ENCODE assay signal across 10 mouse cellular contexts in the genomic region with DNA sequence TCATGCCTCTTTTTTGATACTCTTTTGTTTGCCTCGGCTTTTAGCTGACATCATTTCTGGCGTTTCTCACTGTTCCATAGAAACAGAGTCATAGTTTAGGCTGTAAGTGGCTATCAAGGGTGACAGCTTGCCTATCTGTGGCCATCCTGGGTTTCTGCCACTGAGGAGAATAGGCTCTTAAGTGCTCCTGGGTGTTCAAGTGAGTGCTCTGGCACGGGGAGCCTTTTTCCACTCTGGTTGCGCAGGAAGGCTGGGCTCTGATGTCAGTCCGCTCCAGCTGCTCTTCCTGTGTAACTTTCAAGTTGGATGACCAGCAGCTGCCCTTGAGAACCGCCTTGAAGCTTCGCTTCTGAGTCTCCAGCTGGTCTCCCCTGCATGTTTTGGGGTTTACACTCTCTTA. TPM values are rescaled to one million over a fixed set of nuclear protein-coding genes. Genes with fewer than 3 reads are reported as not detected.
DNase-seq lines count a peak whose midpoint lies in the region; ATAC-seq and TF ChIP-seq lines count a peak whose summit lies in the region.
"Had no signal": no experiment of that assay in that cellular context is flagged by ENCODE, and none has a peak within 500 bp of the region (broad histone marks: within the 10 kb centered on the region; RNA-seq: fewer than 3 reads in every experiment).

No protein-coding gene starts in this region.

- no peak for ATAC-seq in kidney, embryonic 14.5 days (ENCODE audit: low FRiP score, low TSS enrichment)

- 75% methylated on average over 7 of the region's 7 CpGs for WGBS in kidney, embryonic 14.5 days

- H3K27ac ChIP-seq in kidney, embryonic 14.5 days (ENCODE audit: low read depth, low read length): no peak overlapping the region
- H3K27ac ChIP-seq in layer of hippocampus, adult 2 months: no peak overlapping the region
- H3K27ac ChIP-seq: macrophage; neural tube, embryonic 13.5 days had no signal

- peak; percentile 32 for DNase-seq in kidney, adult 11 months
- peak; percentile 35 to 41 for DNase-seq in gastrocnemius, postnatal 36 days
- DNase-seq in heart, postnatal 4 days: peak; percentile 75
- peak; percentile 71 to 91 for DNase-seq in lung, postnatal 4 days
- DNase-seq in left cerebral cortex, postnatal 36 days (ENCODE audit: low spot score in 2 of 2): no peak
- no peak for DNase-seq in left cerebral cortex, adult 8-10 months (ENCODE audit: low spot score in 2 of 2)
- no peak for DNase-seq in layer of hippocampus, adult 2 months (ENCODE audit: low spot score in 2 of 2)

- H3K27me3 ChIP-seq in kidney, embryonic 14.5 days (ENCODE audit: control insufficient read depth, insufficient read depth, low read length): no peaks in the 10 kb centered on the region
- H3K27me3 ChIP-seq: neural tube, embryonic 13.5 days had no signal

- H3K4me1 ChIP-seq in kidney, embryonic 14.5 days (ENCODE audit: control insufficient read depth, insufficient read depth, low read length): no peaks in the 10 kb centered on the region
- H3K4me1 ChIP-seq: neural tube, embryonic 13.5 days had no signal

- no peak overlapping the region for H3K4me3 ChIP-seq in kidney, embryonic 14.5 days (ENCODE audit: low read length)
- no peak overlapping the region for H3K4me3 ChIP-seq in layer of hippocampus, adult 2 months
- H3K4me3 ChIP-seq: neural tube, embryonic 13.5 days had no signal

- no peaks in the 10 kb centered on the region for H3K9me3 ChIP-seq in kidney, embryonic 14.5 days (ENCODE audit: control insufficient read depth, low read length)
- H3K9me3 ChIP-seq: neural tube, embryonic 13.5 days had no signal

- H3K9ac ChIP-seq in kidney, embryonic 14.5 days (ENCODE audit: low read depth, low read length): no peak overlapping the region
- H3K9ac ChIP-seq: neural tube, embryonic 13.5 days had no signal

- intact Hi-C loops in gastrocnemius, postnatal 36 days (cut with DNase I): loop anchor here (2.0 kb wide), 1 partner anchor 139 kb away; no protein-coding TSS in a partner anchor
- intact Hi-C loops in left cerebral cortex, postnatal 36 days (cut with DNase I): loop anchor here (2.0 kb wide), 1 partner anchor 189 kb away; no protein-coding TSS in a partner anchor

- TF ChIP-seq CTCF in layer of hippocampus, adult 2 months (conservative IDR thresholded peaks at IDR 0.05): no peak

- no peak overlapping the region for H3K4me2 ChIP-seq in kidney, embryonic 14.5 days (replicated peaks; ENCODE audit: low read depth, low read length)
- H3K4me2 ChIP-seq: neural tube, embryonic 13.5 days had no signal

- H3K36me3 ChIP-seq in kidney, embryonic 14.5 days (ENCODE audit: control insufficient read depth, insufficient read depth, low read length): no peaks in the 10 kb centered on the region

RNA-seq across cellular contexts. Expression of a gene that starts 42.2 kb away (rescaled TPM):
- polyA plus RNA-seq in kidney, embryonic 14.5 days (2014; fragmentation: Nextera tagmentation; extraction: Ambion mirVana): 5.7 and 7.3 TPM in 2 replicates
- 10 to 100 TPM; 21.2 to 26.6 TPM for total RNA-seq in gastrocnemius, postnatal 36 days (2021)
- total RNA-seq in heart, postnatal 4 days (2021): 10 to 100 TPM; 16.4 to 18.2 TPM
- total RNA-seq in left cerebral cortex, postnatal 36 days (2021): 100 to 1,000 TPM in 1 of 2 experiments, 10 to 100 TPM in 1; 97.3 to 103 TPM
- total RNA-seq in left cerebral cortex, adult 8-10 months (2022): 100 to 1,000 TPM in 3 of 4 experiments, 10 to 100 TPM in 1; 95.4 to 122 (median 108) TPM
- total RNA-seq in layer of hippocampus, adult 2 months (2021): 100 to 1,000 TPM in 1 of 2 experiments, 10 to 100 TPM in 1; 99.8 to 103 TPM

RNA-seq across cellular contexts. Expression of a gene that starts 53.9 kb away (rescaled TPM):
- polyA plus RNA-seq in kidney, embryonic 14.5 days (2014; fragmentation: Nextera tagmentation; extraction: Ambion mirVana): 18.8 and 33.5 TPM in 2 replicates
- 10 to 100 TPM; 22.9 to 24.5 TPM for total RNA-seq in gastrocnemius, postnatal 36 days (2021)
- 10 to 100 TPM; 30.3 to 31.7 TPM for total RNA-seq in heart, postnatal 4 days (2021)
- total RNA-seq in left cerebral cortex, postnatal 36 days (2021): 10 to 100 TPM; 26.0 to 26.8 TPM
- 10 to 100 TPM; 23.4 to 29.5 (median 25.2) TPM for total RNA-seq in left cerebral cortex, adult 8-10 months (2022)
- 10 to 100 TPM; 23.9 to 26.3 TPM for total RNA-seq in layer of hippocampus, adult 2 months (2021)

Comparison
In these comparisons a context has a peak if more than half of its experiments do, and no peak if none do; other contexts are left out.
1. DNase-seq: peak in kidney, adult 11 months (single experiment), gastrocnemius, postnatal 36 days (2 of 2), heart, postnatal 4 days (single experiment) and lung, postnatal 4 days (2 of 2); none in left cerebral cortex, postnatal 36 days (0 of 2), left cerebral cortex, adult 8-10 months (0 of 2) and layer of hippocampus, adult 2 months (0 of 2).